Mouse (Mus musculus) limb, embryonic 15.5 days (tissue): Measurements from ENCODE around the gene Rnaseh2a. TPM values are rescaled to one million over a fixed set of nuclear protein-coding genes. Genes with fewer than 3 reads are reported as not detected.
A peak's percentile ranks its signal among the peaks of the same experiment; 100 is the strongest.

ENCODE experiments used
- ATAC-seq: fragments of 200-750 bp; cut with Nextera tagmentation; 2 replicates; pipeline ENCODE4 v1.8.0; 2017; ENCODE audit warnings: low read depth, moderate TSS enrichment; ENCODE audit not compliant: insufficient number of reproducible peaks, low FRiP score, low TSS enrichment
- H3K27ac ChIP-seq: fragments of 300-500 bp; sonication (generic); 2 replicates; pipeline ENCODE4 v1.5.1; 2015; ENCODE audit warnings: moderate library complexity, mild to moderate bottlenecking, inconsistent platforms
- H3K27me3 ChIP-seq: fragments of 300-500 bp; sonication (generic); 2 replicates; pipeline ENCODE4 v1.6.1; 2015; ENCODE audit warnings: inconsistent platforms
- H3K36me3 ChIP-seq: fragments of 300-500 bp; sonication (generic); 2 replicates; pipeline ENCODE4 v1.6.1; 2015; ENCODE audit warnings: inconsistent platforms
- H3K4me1 ChIP-seq: fragments of 300-500 bp; sonication (generic); 2 replicates; pipeline ENCODE4 v1.6.1; 2015; ENCODE audit warnings: inconsistent platforms
- H3K4me2 ChIP-seq: fragments of 300-500 bp; sonication (generic); 2 replicates; pipeline ENCODE4 v1.6.1; 2015; ENCODE audit warnings: mild to moderate bottlenecking, inconsistent platforms
- H3K4me3 ChIP-seq: fragments of 300-500 bp; sonication (generic); 2 replicates; pipeline ENCODE4 v1.5.1; 2015; ENCODE audit warnings: mild to moderate bottlenecking, inconsistent platforms
- H3K9ac ChIP-seq: fragments of 300-500 bp; sonication (generic); 2 replicates; pipeline ENCODE4 v1.6.1; 2015; ENCODE audit warnings: inconsistent platforms
- H3K9me3 ChIP-seq: fragments of 300-500 bp; sonication (generic); 2 replicates; pipeline ENCODE4 v1.6.1; 2016; ENCODE audit warnings: inconsistent platforms
- WGBS: fragments of 180-500 bp; shearing (Covaris S2); methylation state at CpG from one replicate; pipeline ENCODE4 v1.1.7; 2015; 5-methylcytosine and 5-hydroxymethylcytosine counted together
- polyA plus RNA-seq: library from polyadenylated mRNA; unstranded; fragments of >200 nt; fragmentation: Nextera tagmentation; extraction: Ambion mirVana; gene quantifications from 2 replicates; pipeline ENCODE4 v1.2.1, GENCODE M21; 2015

Gene Rnaseh2a
- polyA plus RNA-seq, 1 experiment from 2014 or later: 95.2 TPM

DNA sequence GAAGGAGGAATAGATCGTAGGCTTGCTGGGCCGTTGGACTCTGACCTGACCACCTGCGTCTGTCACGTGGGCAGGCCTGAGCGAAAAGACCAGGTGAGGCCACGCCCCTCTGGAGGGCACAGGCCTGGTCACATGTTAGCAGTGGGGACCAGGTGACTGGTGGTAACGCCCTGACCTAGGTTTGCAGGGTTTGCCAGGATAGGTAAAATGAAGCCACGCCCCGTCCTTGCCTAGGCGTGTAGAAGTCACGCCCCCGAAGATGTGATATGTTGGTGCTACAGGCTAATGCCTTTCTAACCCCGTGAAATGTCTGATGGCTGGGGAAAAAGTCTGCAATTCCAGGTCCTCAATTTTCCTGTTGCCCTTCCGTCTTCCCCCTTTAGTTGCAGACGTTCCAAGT lies 21.3 kb upstream of the Rnaseh2a start:
- Histone ChIP-seq H3K9ac (peak overlapping the region; percentile 58), H3K27ac (peak overlapping the region; percentile 84), H3K36me3 (peaks cover 4% of the 10 kb centered on the region; the same call in 1 of the 2 replicates), H3K4me3 (peak overlapping the region; percentile 61), H3K27me3 (peaks cover 17% of the 10 kb centered on the region), H3K4me1 (peaks cover 25% of the 10 kb centered on the region), H3K4me2 (peak overlapping the region; percentile 91), H3K9me3 (no peaks in the 10 kb centered on the region)
- peak; percentile 22; the same call in 1 of the 2 replicates for ATAC-seq
- WGBS: 3% methylated on average over 15 of the region's 15 CpGs

- Histone ChIP-seq H3K4me3 (peak within 1 kb of the TSS; percentile 61), H3K9me3 (no peaks in the 10 kb centered on the region), H3K27me3 (peaks cover 15% of the 10 kb centered on the region), H3K4me1 (peaks cover 26% of the 10 kb centered on the region), H3K27ac (peak within 1 kb of the TSS; percentile 84), H3K4me2 (peak within 1 kb of the TSS; percentile 91), H3K9ac (peak within 1 kb of the TSS; percentile 58), H3K36me3 (peaks cover 4% of the 10 kb centered on the region; the same call in 1 of the 2 replicates)
- peak; percentile 87 for ATAC-seq
- WGBS: 0% methylated on average over 28 of the region's 28 CpGs
Measured at GRCm38 (mm10) chr8:84990349-84990748, 20.8 kb upstream of the Rnaseh2a start, which contains the start of gene Hook2. Gene Hook2 (plus strand): TSS chr8:84990603.

- peak overlapping the region; percentile 91 for H3K4me2 ChIP-seq
- H3K4me1 ChIP-seq: peaks cover 31% of the 10 kb centered on the region
- H3K36me3 ChIP-seq: peaks cover 2% of the 10 kb centered on the region; the same call in 1 of the 2 replicates
- ATAC-seq: peak; percentile 57
- WGBS: 0% methylated on average over 15 of the region's 15 CpGs
- peak overlapping the region; percentile 84 for H3K27ac ChIP-seq
- H3K9ac ChIP-seq: peak overlapping the region; percentile 52
- H3K4me3 ChIP-seq: peak overlapping the region; percentile 61
- no peaks in the 10 kb centered on the region for H3K9me3 ChIP-seq
- peaks cover 10% of the 10 kb centered on the region for H3K27me3 ChIP-seq
Measured at GRCm38 (mm10) chr8:84989810-84990209, 20.2 kb upstream of the Rnaseh2a start.

DNA sequence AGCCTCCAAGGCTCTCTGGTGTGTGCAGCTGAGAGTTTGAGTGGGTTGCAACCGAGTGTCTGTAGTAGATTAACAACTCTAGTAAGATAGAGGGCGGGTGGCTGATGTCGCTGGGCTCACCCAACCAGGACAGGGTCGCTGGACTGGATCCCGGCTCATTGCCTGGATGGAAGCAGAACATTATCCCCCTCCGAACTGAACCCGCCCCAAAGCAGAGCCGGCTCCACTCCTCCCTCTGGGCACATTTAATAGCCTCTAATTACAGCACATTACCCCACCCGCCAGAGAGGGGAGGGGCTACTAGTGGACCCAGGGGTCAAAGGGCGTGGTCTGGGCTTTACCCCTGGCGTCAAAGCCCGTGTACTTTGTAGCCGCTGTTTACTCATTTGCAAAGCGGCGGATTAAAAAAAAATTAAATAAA lies 19.8 kb upstream of the Rnaseh2a start:
- peaks cover 5% of the 10 kb centered on the region; the same call in 1 of the 2 replicates for H3K27me3 ChIP-seq
- peak overlapping the region; percentile 7; the same call in 1 of the 2 replicates for H3K4me3 ChIP-seq
- no peak overlapping the region for H3K9ac ChIP-seq
- whole genome bisulfite sequencing: 1% methylated on average over 15 of the region's 15 CpGs
- peaks cover 36% of the 10 kb centered on the region for H3K4me1 ChIP-seq
- ATAC-seq: no peak
- no peaks in the 10 kb centered on the region for H3K9me3 ChIP-seq
- 0 out of 2 replicates have a peak overlapping the region, but pooled peaks have one; percentile 33 for H3K27ac ChIP-seq
- H3K4me2 ChIP-seq: peak overlapping the region; percentile 91
- no peaks in the 10 kb centered on the region for H3K36me3 ChIP-seq

GRCm38 (mm10) chr8:84987903-84988302 lies 18.3 kb upstream of the Rnaseh2a start:
- ATAC-seq: no peak
- WGBS: 64% methylated on average over 2 of the region's 2 CpGs
- peaks cover 39% of the 10 kb centered on the region for H3K4me1 ChIP-seq

DNA sequence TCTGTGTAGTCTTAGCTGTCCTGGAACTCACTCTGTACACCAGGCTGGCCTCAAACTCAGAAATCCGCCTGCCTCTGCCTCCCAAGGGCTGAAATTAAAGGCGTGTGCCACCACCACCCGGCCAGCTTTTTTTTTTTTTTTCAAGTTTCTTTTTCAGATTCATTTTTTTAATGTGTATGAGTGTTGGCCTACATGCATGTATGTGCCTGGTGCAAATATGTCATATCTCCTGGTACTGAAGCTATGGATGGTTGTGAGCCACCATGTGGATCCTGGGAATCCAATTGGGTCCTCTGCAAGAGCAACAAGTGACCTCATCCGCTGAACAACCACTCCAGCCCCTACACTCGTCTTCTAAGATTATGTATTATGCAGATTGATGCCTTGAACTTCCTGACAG lies 17.8 kb upstream of the Rnaseh2a start:
- no peaks in the 10 kb centered on the region for H3K9me3 ChIP-seq
- H3K4me1 ChIP-seq: peaks cover 40% of the 10 kb centered on the region
- 80% methylated on average over 5 of the region's 5 CpGs for WGBS
- no peak overlapping the region for H3K4me2 ChIP-seq
- H3K4me3 ChIP-seq: no peak overlapping the region
- no peaks in the 10 kb centered on the region for H3K36me3 ChIP-seq
- no peak overlapping the region for H3K27ac ChIP-seq
- no peak for ATAC-seq
- H3K9ac ChIP-seq: no peak overlapping the region
- 0 out of 2 replicates have a peak, but pooled peaks cover 4% of the 10 kb centered on the region for H3K27me3 ChIP-seq

More at GRCm38 (mm10) chr8:84987903-84988302, 18.3 kb upstream of the Rnaseh2a start:
- no peak overlapping the region for H3K4me2 ChIP-seq
- H3K9ac ChIP-seq: no peak overlapping the region
- H3K36me3 ChIP-seq: no peaks in the 10 kb centered on the region
- no peaks in the 10 kb centered on the region for H3K9me3 ChIP-seq
- 0 out of 2 replicates have a peak, but pooled peaks cover 4% of the 10 kb centered on the region for H3K27me3 ChIP-seq
- no peak overlapping the region for H3K27ac ChIP-seq
- no peak overlapping the region for H3K4me3 ChIP-seq

GRCm38 (mm10) chr8:84986379-84986945 lies 16.9 kb upstream of the Rnaseh2a start:
- H3K27me3 ChIP-seq: 0 out of 2 replicates have a peak, but pooled peaks cover 4% of the 10 kb centered on the region
- peak overlapping the region; percentile 95 for H3K4me2 ChIP-seq
- peak overlapping the region; percentile 51 for H3K4me3 ChIP-seq
- ATAC-seq: no peak
- H3K4me1 ChIP-seq: peaks cover 47% of the 10 kb centered on the region
- 31% methylated on average over 8 of the region's 8 CpGs for WGBS
- H3K36me3 ChIP-seq: no peaks in the 10 kb centered on the region
- peak overlapping the region; percentile 81; the same call in 1 of the 2 replicates for H3K27ac ChIP-seq
- H3K9me3 ChIP-seq: no peaks in the 10 kb centered on the region
- no peak overlapping the region for H3K9ac ChIP-seq

GRCm38 (mm10) chr8:84985684-84986378 lies 16.3 kb upstream of the Rnaseh2a start:
- ATAC-seq: no peak
- H3K27ac ChIP-seq: peak overlapping the region; percentile 81

DNA sequence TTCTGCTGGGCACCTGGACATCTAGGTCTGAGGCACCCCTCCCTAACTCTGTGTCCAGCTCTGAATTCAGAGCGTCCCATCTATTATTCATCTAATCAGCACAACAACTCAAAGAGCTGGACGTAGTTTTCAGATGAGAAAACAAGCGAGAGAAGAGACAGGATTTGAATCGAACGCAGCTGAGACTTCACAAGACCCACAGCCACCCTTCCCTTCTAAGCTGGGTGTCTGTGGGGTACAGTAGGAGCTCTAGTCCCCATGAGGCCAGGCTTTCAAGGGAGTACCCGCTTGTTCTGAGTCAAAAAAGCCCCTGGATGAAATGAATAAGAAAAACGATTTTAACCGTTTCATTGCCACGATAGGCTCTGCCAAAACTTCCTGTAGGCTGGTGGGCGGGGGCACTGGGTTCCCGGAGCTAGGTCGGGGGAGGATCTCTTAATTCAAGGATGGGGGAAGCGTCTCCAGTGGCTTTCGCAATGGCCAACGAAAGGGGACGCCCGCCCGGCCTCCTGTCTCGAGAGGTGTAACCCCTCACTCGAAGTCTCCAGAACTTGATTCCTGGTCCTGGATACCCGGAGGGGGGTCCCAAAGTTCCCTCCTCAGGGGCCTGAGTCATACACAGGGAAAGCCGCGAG lies 15.6 kb upstream of the Rnaseh2a start:
- Histone ChIP-seq H3K36me3 (no peaks in the 10 kb centered on the region), H3K4me2 (peak overlapping the region; percentile 95), H3K4me3 (peak overlapping the region; percentile 51), H3K4me1 (peaks cover 47% of the 10 kb centered on the region), H3K27ac (peak overlapping the region; percentile 81), H3K27me3 (0 out of 2 replicates have a peak, but pooled peaks cover 4% of the 10 kb centered on the region), H3K9me3 (no peaks in the 10 kb centered on the region), H3K9ac (peak overlapping the region; percentile 39; the same call in 1 of the 2 replicates)
- no peak for ATAC-seq
- 1% methylated on average over 23 of the region's 23 CpGs for WGBS

More at GRCm38 (mm10) chr8:84985684-84986378, 16.3 kb upstream of the Rnaseh2a start:
- Histone ChIP-seq H3K36me3 (no peaks in the 10 kb centered on the region), H3K27me3 (0 out of 2 replicates have a peak, but pooled peaks cover 4% of the 10 kb centered on the region), H3K4me1 (peaks cover 48% of the 10 kb centered on the region), H3K9ac (peak overlapping the region; percentile 39; the same call in 1 of the 2 replicates), H3K4me3 (peak overlapping the region; percentile 51), H3K9me3 (no peaks in the 10 kb centered on the region), H3K4me2 (peak overlapping the region; percentile 95)
- WGBS: 1% methylated on average over 53 of the region's 53 CpGs

DNA sequence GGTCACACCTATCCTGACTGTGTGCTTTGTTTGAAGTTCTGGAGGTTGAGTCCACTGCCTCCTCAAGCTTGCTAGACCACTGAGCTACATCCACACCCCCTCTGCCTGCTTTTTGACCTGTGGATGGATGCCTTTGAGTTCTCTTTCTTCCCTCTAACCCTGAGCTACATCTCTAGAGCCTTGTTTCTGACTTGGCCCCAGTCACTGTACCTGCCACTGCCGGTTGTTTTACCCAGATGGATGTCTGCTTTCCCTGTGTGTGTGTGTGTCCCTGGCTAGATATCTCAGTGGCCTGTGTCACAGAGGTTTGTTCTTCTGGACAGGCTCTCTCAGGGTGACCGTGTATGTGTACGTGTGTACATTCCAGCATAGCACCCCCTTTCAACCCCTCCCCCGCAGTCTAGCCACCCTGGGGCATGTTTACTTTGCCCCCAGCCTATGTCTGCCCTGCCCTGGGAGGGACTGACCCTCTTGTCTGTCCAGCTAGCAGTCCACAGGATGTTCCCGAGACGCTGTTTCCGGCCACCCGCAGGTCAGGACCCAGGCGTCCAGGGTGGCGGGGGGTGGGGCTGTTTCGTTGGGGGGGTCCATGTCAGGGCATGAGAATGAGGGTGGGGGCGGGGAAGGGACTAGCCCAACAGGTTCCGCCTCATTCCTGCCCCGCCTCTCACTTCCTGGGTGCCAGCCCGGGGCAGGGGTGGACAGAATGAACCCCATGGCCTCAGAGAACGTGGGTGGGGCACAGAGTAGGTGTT lies 14.9 kb upstream of the Rnaseh2a start:
- Histone ChIP-seq H3K4me1 (peaks cover 51% of the 10 kb centered on the region), H3K9me3 (no peaks in the 10 kb centered on the region), H3K36me3 (no peaks in the 10 kb centered on the region), H3K9ac (0 out of 2 replicates have a peak overlapping the region, but pooled peaks have one; percentile 39), H3K4me3 (peak overlapping the region; percentile 51; the same call in 1 of the 2 replicates), H3K27ac (peak overlapping the region; percentile 81), H3K27me3 (0 out of 2 replicates have a peak, but pooled peaks cover 4% of the 10 kb centered on the region), H3K4me2 (peak overlapping the region; percentile 95)
- 9% methylated on average over 16 of the region's 16 CpGs for WGBS
- no peak for ATAC-seq

GRCm38 (mm10) chr8:84982499-84983011 lies 13.0 kb upstream of the Rnaseh2a start:
- no peak overlapping the region for H3K9ac ChIP-seq
- WGBS: 45% methylated on average over 3 of the region's 3 CpGs
- peaks cover 66% of the 10 kb centered on the region for H3K4me1 ChIP-seq

More at GRCm38 (mm10) chr8:84982499-84983011, 13.0 kb upstream of the Rnaseh2a start:
- Histone ChIP-seq H3K9me3 (no peaks in the 10 kb centered on the region), H3K4me3 (no peak overlapping the region), H3K27me3 (peaks cover 11% of the 10 kb centered on the region), H3K4me2 (no peak overlapping the region), H3K36me3 (no peaks in the 10 kb centered on the region), H3K27ac (peak overlapping the region; percentile 44; the same call in 1 of the 2 replicates)
- ATAC-seq: no peak
